Mouse (Mus musculus) CH12.LX (cell line): ENCODE results near the gene Fgfr2. TPM values are rescaled to one million over a fixed set of nuclear protein-coding genes. Genes with fewer than 3 reads are reported as not detected.

ENCODE experiments used
- DNase-seq: peaks from one replicate; pipeline ENCODE4 v3.0.0-alpha.2; 2013; ENCODE audit errors: extremely low read depth
- H3K27ac ChIP-seq: 2 replicates; pipeline ENCODE4 v1.5.1; 2012; ENCODE audit warnings: low read depth, mild to moderate bottlenecking, control low read depth, moderate library complexity; ENCODE audit not compliant: insufficient read depth
- H3K27me3 ChIP-seq: replicated peaks from 2 replicates; pipeline ENCODE3; 2012; ENCODE audit warnings: inconsistent platforms
- H3K36me3 ChIP-seq, 2 experiments: replicated peaks in 1 of 2; 2 replicates each; pipeline versions ENCODE3 to v1.6.1; 2012; ENCODE audit warnings: inconsistent platforms in 1 of 2, low read length in 1 of 2, mild to moderate bottlenecking in 1 of 2, mixed read lengths in 1 of 2, moderate library complexity in 1 of 2; ENCODE audit not compliant: control insufficient read depth in 1 of 2, insufficient read depth in 1 of 2
- H3K4me1 ChIP-seq, 2 experiments: 2 replicates each; pipeline ENCODE4 v1.6.1; 2012; ENCODE audit warnings: inconsistent platforms in 1 of 2, moderate library complexity in 1 of 2; ENCODE audit not compliant: insufficient read depth in 2 of 2, control insufficient read depth in 1 of 2
- H3K4me2 ChIP-seq: 2 replicates; pipeline ENCODE4 v1.6.1; 2012; ENCODE audit warnings: low read depth, mild to moderate bottlenecking, control low read depth; ENCODE audit not compliant: poor library complexity, insufficient read depth, severe bottlenecking
- H3K4me3 ChIP-seq, 3 experiments: fragments of 150-350 bp in 1 of 3; sonication (generic) in 1 of 3; replicated peaks in 1 of 3; 2 replicates each; pipeline versions ENCODE3 to v1.5.1; 2011 to 2012; ENCODE audit warnings: low read depth in 2 of 3, low read length in 2 of 3, mild to moderate bottlenecking in 2 of 3, moderate library complexity in 2 of 3, control low read depth in 1 of 3, improper control_type of control experiment in 1 of 3, inconsistent platforms in 1 of 3, mixed read lengths in 1 of 3; ENCODE audit not compliant: poor library complexity in 1 of 3
- H3K79me2 ChIP-seq: replicated peaks from 2 replicates; pipeline ENCODE4 v1.6.1; 2012; ENCODE audit warnings: mild to moderate bottlenecking, moderate library complexity; ENCODE audit not compliant: control insufficient read depth, poor library complexity, insufficient read depth, severe bottlenecking; ENCODE audit errors: extremely low read depth
- H3K9ac ChIP-seq: 2 replicates; pipeline ENCODE4 v1.6.1; 2012; ENCODE audit warnings: low read depth, mild to moderate bottlenecking, control low read depth, moderate library complexity; ENCODE audit not compliant: insufficient read depth
- H3K9me3 ChIP-seq: replicated peaks from 2 replicates; pipeline ENCODE3; 2012; ENCODE audit warnings: low read length, inconsistent platforms, mixed read lengths
- BHLHE40 ChIP-seq: IDR thresholded peaks from 2 replicates; pipeline ENCODE4 v1.6.1; 2011; ENCODE audit warnings: mild to moderate bottlenecking, low read depth, low read length, improper control_type of control experiment
- CHD1 ChIP-seq: IDR thresholded peaks from 2 replicates; pipeline ENCODE4 v1.6.1; 2012; ENCODE audit warnings: low read depth, low read length, improper control_type of control experiment, inconsistent platforms
- CHD2 ChIP-seq: IDR thresholded peaks from 2 replicates; pipeline ENCODE4 v1.6.1; 2011; ENCODE audit warnings: low read length, improper control_type of control experiment
- CTCF ChIP-seq, 2 experiments: IDR thresholded peaks in 1 of 2; conservative IDR thresholded peaks in 1 of 2; 2 replicates each; pipeline ENCODE4 v1.5.1; 2011 to 2012; ENCODE audit warnings: low read depth in 2 of 2, low read length in 2 of 2, improper control_type of control experiment in 1 of 2, inconsistent platforms in 1 of 2, mild to moderate bottlenecking in 1 of 2, moderate library complexity in 1 of 2
- E2F4 ChIP-seq: IDR thresholded peaks from 2 replicates; pipeline ENCODE4 v1.6.1; 2011; ENCODE audit warnings: low read depth, low read length, improper control_type of control experiment; ENCODE audit not compliant: insufficient replicate concordance
- ELF1 ChIP-seq: IDR thresholded peaks from 2 replicates; pipeline ENCODE4 v1.6.1; 2014; ENCODE audit warnings: low read depth, mild to moderate bottlenecking, inconsistent platforms, low read length, improper control_type of control experiment
- EP300 ChIP-seq: IDR thresholded peaks from 2 replicates; pipeline ENCODE4 v1.6.1; 2011; ENCODE audit warnings: low read length, improper control_type of control experiment
- ETS1 ChIP-seq: conservative IDR thresholded peaks from 2 replicates; pipeline ENCODE4 v1.6.1; 2012; ENCODE audit warnings: low read depth, mild to moderate bottlenecking, inconsistent platforms, low read length, improper control_type of control experiment, moderate library complexity
- GABPA ChIP-seq: IDR thresholded peaks from 2 replicates; pipeline ENCODE4 v1.6.1; 2012; ENCODE audit warnings: low read depth, low read length, improper control_type of control experiment, inconsistent platforms; ENCODE audit not compliant: insufficient replicate concordance
- HCFC1 ChIP-seq: IDR thresholded peaks from 2 replicates; pipeline ENCODE4 v1.6.1; 2012; ENCODE audit warnings: low read depth, mild to moderate bottlenecking, inconsistent platforms, low read length, improper control_type of control experiment
- IRF4 ChIP-seq: IDR thresholded peaks from 2 replicates; pipeline ENCODE4 v1.6.1; 2014; ENCODE audit warnings: low read depth, mild to moderate bottlenecking, inconsistent platforms, low read length, improper control_type of control experiment
- JUN ChIP-seq: IDR thresholded peaks from 2 replicates; pipeline ENCODE4 v1.6.1; 2011; ENCODE audit warnings: low read depth, mild to moderate bottlenecking, low read length, improper control_type of control experiment, moderate library complexity; ENCODE audit not compliant: insufficient read depth
- JUND ChIP-seq: conservative IDR thresholded peaks from 2 replicates; pipeline ENCODE4 v1.6.1; 2011; ENCODE audit warnings: low read depth, low read length, improper control_type of control experiment
- KAT2A ChIP-seq: IDR thresholded peaks from 2 replicates; pipeline ENCODE4 v1.6.1; 2012; ENCODE audit warnings: low read length, improper control_type of control experiment, inconsistent platforms; ENCODE audit not compliant: insufficient replicate concordance
- MAFK ChIP-seq: IDR thresholded peaks from 2 replicates; pipeline ENCODE4 v1.6.1; 2011; ENCODE audit warnings: low read length, improper control_type of control experiment; ENCODE audit not compliant: insufficient replicate concordance
- MAX ChIP-seq: IDR thresholded peaks from 2 replicates; pipeline ENCODE4 v1.6.1; 2011; ENCODE audit warnings: low read length, improper control_type of control experiment
- MAZ ChIP-seq: IDR thresholded peaks from 2 replicates; pipeline ENCODE4 v1.6.1; 2012; ENCODE audit warnings: low read depth, mild to moderate bottlenecking, inconsistent platforms, low read length, improper control_type of control experiment, moderate library complexity
- MEF2A ChIP-seq: IDR thresholded peaks from 2 replicates; pipeline ENCODE4 v1.6.1; 2014; ENCODE audit warnings: low read depth, mild to moderate bottlenecking, inconsistent platforms, low read length, improper control_type of control experiment, borderline replicate concordance
- MXI1 ChIP-seq: IDR thresholded peaks from 2 replicates; pipeline ENCODE4 v1.6.1; 2011; ENCODE audit warnings: mild to moderate bottlenecking, low read depth, low read length, improper control_type of control experiment
- MYC ChIP-seq: IDR thresholded peaks from 2 replicates; pipeline ENCODE4 v1.6.1; 2011; ENCODE audit warnings: low read depth, mild to moderate bottlenecking, improper control_type of control experiment, low read length
- NELFE ChIP-seq: IDR thresholded peaks from 2 replicates; pipeline ENCODE4 v1.6.1; 2011; ENCODE audit warnings: low read depth, low read length, improper control_type of control experiment
- NRF1 ChIP-seq: IDR thresholded peaks from 2 replicates; pipeline ENCODE4 v1.6.1; 2014; ENCODE audit warnings: low read depth, mild to moderate bottlenecking, inconsistent platforms, low read length, improper control_type of control experiment, moderate library complexity
- PAX5 ChIP-seq: IDR thresholded peaks from 2 replicates; pipeline ENCODE4 v1.6.1; 2012; ENCODE audit warnings: low read length, inconsistent platforms, mixed read lengths
- POLR2A ChIP-seq: IDR thresholded peaks from 2 replicates; pipeline ENCODE4 v1.6.1; 2011; ENCODE audit warnings: low read depth, mild to moderate bottlenecking, improper control_type of control experiment, low read length
- POLR2AphosphoS2 ChIP-seq: IDR thresholded peaks from 2 replicates; pipeline ENCODE4 v1.6.1; 2011; ENCODE audit warnings: low read depth, low read length, improper control_type of control experiment
- RAD21 ChIP-seq: IDR thresholded peaks from 2 replicates; pipeline ENCODE4 v1.6.1; 2011; ENCODE audit warnings: low read depth, mild to moderate bottlenecking, low read length, improper control_type of control experiment, moderate library complexity
- RCOR1 ChIP-seq: conservative IDR thresholded peaks from 2 replicates; pipeline ENCODE4 v1.6.1; 2012; ENCODE audit warnings: low read depth, mild to moderate bottlenecking, inconsistent platforms, low read length, improper control_type of control experiment
- SIN3A ChIP-seq: IDR thresholded peaks from 2 replicates; pipeline ENCODE4 v1.6.1; 2012; ENCODE audit warnings: low read length, improper control_type of control experiment, inconsistent platforms
- SMC3 ChIP-seq: IDR thresholded peaks from 2 replicates; pipeline ENCODE4 v1.6.1; 2011; ENCODE audit warnings: low read depth, low read length, improper control_type of control experiment
- TBP ChIP-seq: conservative IDR thresholded peaks from 2 replicates; pipeline ENCODE4 v1.6.1; 2011; ENCODE audit warnings: low read depth, low read length, improper control_type of control experiment
- TCF12 ChIP-seq: IDR thresholded peaks from 2 replicates; pipeline ENCODE4 v1.6.1; 2014; ENCODE audit warnings: low read depth, mild to moderate bottlenecking, inconsistent platforms, low read length, improper control_type of control experiment
- UBTF ChIP-seq: IDR thresholded peaks from 2 replicates; pipeline ENCODE4 v1.6.1; 2012; ENCODE audit warnings: low read depth, mild to moderate bottlenecking, inconsistent platforms, low read length, improper control_type of control experiment, moderate library complexity
- USF1 ChIP-seq: IDR thresholded peaks from 2 replicates; pipeline ENCODE4 v1.6.1; 2014; ENCODE audit warnings: low read depth, mild to moderate bottlenecking, inconsistent platforms, low read length, improper control_type of control experiment
- USF2 ChIP-seq: conservative IDR thresholded peaks from 2 replicates; pipeline ENCODE4 v1.6.1; 2011; ENCODE audit warnings: low read depth, low read length, improper control_type of control experiment
- ZC3H11A ChIP-seq: IDR thresholded peaks from 2 replicates; pipeline ENCODE4 v1.6.1; 2012; ENCODE audit warnings: low read depth, mild to moderate bottlenecking, inconsistent platforms, low read length, improper control_type of control experiment
- ZKSCAN1 ChIP-seq: IDR thresholded peaks from 2 replicates; pipeline ENCODE4 v1.6.1; 2012; ENCODE audit warnings: low read depth, inconsistent platforms, low read length, improper control_type of control experiment, borderline replicate concordance
- ZMIZ1 ChIP-seq: IDR thresholded peaks from 2 replicates; pipeline ENCODE4 v1.6.1; 2012; ENCODE audit warnings: low read depth, mild to moderate bottlenecking, inconsistent platforms, low read length, improper control_type of control experiment
- ZNF384 ChIP-seq: IDR thresholded peaks from 2 replicates; pipeline ENCODE4 v1.6.1; 2012; ENCODE audit warnings: low read depth, low read length, improper control_type of control experiment, inconsistent platforms
- dilution Hi-C: fragments of 300-500 bp; cut with MboI; formaldehyde crosslinking; loops from 2 replicates; pipeline ENCODE4 v1.14.3; 2020; ENCODE audit warnings: low sequenced_read_pairs; ENCODE audit not compliant: extremely low pct_unique_long_range_greater_than_20kb, extremely low pct_ligation_motif_present
- in situ Hi-C: fragments of 300-500 bp; cut with MboI; formaldehyde crosslinking; loops from 3 replicates; pipeline ENCODE4 v1.14.3; 2019; ENCODE audit warnings: low sequenced_read_pairs, low pct_ligation_motif_present, low pct_unique_long_range_greater_than_20kb, mixed read lengths
- polyA plus RNA-seq: library from polyadenylated mRNA; unstranded; fragments of >175 nt; gene quantifications from 2 replicates; pipeline ENCODE4 v1.2.1, GENCODE M21; 2012; ENCODE audit warnings: low read depth; ENCODE audit not compliant: insufficient read length
- total RNA-seq, 2 experiments: library from RNA; depleted of rRNA; stranded (reverse); fragments of 300-350 nt in 1 of 2; fragments of >200 nt in 1 of 2; gene quantifications; 2 replicates each; pipeline ENCODE4 v1.2.3; 2012 to 2014

The Fgfr2 gene
- total and polyA plus RNA-seq, 3 experiments: not detected

DNA sequence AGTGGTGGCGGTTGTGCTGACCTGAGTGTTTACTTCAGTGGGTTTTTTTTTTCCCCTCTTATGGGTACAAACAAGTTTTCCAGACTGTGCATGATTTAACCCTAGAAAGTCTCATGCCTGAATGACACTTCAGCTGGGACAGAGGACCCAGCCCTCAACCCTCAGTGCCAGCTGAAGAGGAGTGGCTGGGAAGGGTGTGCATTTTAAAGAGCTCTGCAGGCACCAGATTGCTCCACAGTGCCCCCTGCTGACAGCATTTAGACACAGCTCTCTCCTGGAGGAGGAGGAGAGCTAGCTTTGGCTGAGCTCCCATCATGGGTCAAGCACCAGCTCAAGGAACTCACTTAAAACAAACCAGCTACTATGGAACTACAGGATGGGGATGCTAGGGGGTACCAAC, 312.3 kb downstream of the Fgfr2 start:
- H3K27ac ChIP-seq: peak overlapping the region; percentile 63
- peak overlapping the region; percentile 96 for H3K4me2 ChIP-seq
- TF ChIP-seq ZNF384 (no peak; the same call in 1 of the 2 replicates), MAZ (no peak), RAD21 (peak; percentile 90), MXI1 (peak; percentile 50; the same call in 1 of the 2 replicates), POLR2A (no peak), TBP (peak; percentile 95), SIN3A (peak; percentile 97), GABPA (no peak), USF1 (no peak), KAT2A (no peak), E2F4 (no peak), HCFC1 (no peak), PAX5 (no peak), ZMIZ1 (no peak), IRF4 (peak; percentile 42; the same call in 1 of the 2 replicates), EP300 (no peak), UBTF (peak; percentile 71; the same call in 1 of the 2 replicates), CTCF (conservative IDR thresholded peaks at IDR 0.05 in 1 of 2, IDR thresholded peaks at IDR 0.05 in 1 of 2; ENCODE audit: low read depth in 2 of 2, low read length in 2 of 2) (peak; percentile 60 to 92), POLR2AphosphoS2 (no peak), ETS1 (peak; percentile 78), MAFK (no peak), USF2 (no peak), MYC (no peak; the same call in 1 of the 2 replicates), SMC3 (peak; percentile 93), MAX (0 out of 2 replicates have a peak, but pooled peaks have one; percentile 3), ZC3H11A (peak; percentile 56), MEF2A (0 out of 2 replicates have a peak, but pooled peaks have one; percentile 8), NELFE (no peak; the same call in 1 of the 2 replicates), ZKSCAN1 (no peak), NRF1 (no peak), TCF12 (no peak), CHD1 (peak; percentile 46), JUND (no peak), BHLHE40 (peak; percentile 48; the same call in 1 of the 2 replicates), CHD2 (no peak), ELF1 (no peak; the same call in 1 of the 2 replicates), RCOR1 (no peak), JUN (no peak)
- TF ChIP-seq, all 38 proteins: peak for 14
- Histone ChIP-seq H3K4me1 (peaks cover 14 to 71% of the 10 kb centered on the region in 2 experiments), H3K79me2 (peaks cover 65% of the 10 kb centered on the region), H3K9me3 (no peaks in the 10 kb centered on the region), H3K27me3 (no peaks in the 10 kb centered on the region), H3K4me3 (peak overlapping the region; percentile 37 to 65 (median 38)), H3K9ac (peak overlapping the region; percentile 82), H3K36me3 (peaks cover 6 to 14% of the 10 kb centered on the region in 2 experiments)
- in situ Hi-C loops (no loop called here), dilution Hi-C loops (no loop called here)
- peak; percentile 93 for DNase-seq
